Mouse (Mus musculus): Measurements from ENCODE around the gene Apcs.
A peak's percentile ranks its signal among the peaks of the same experiment; 100 is the strongest.

Gene Apcs

DNA sequence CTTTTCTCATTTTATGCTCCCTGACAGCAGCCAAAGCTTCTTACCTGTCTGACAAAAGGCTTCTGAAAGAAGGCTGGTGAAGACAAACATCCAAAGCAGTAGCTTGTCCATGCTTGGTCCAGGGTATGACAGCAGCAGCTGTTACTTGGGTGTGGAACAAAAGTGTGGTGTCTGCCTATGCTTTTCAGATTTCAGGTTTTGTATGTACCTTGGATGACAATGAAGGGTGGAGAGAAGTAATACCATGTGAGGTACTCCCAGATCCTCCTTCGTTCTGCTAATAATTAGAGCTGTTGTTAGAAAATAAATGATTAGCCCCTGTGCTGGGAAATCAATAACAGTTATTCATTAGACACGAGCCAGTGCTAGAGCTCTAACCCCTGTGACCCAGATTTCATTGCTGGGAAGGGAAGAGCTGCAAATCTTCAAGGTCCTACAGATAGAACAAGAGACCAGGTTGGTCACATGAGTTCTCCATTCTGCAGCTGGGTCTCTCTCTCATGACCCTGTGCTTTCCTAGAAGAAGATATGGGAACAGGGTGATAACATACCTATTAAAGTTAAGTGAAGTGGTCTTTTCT, at the start of gene Apcs:
Gene Apcs, minus strand, starts transcription at position 265 of the 581 bp plus-strand sequence.
- DNase-seq, result no peak

DNA sequence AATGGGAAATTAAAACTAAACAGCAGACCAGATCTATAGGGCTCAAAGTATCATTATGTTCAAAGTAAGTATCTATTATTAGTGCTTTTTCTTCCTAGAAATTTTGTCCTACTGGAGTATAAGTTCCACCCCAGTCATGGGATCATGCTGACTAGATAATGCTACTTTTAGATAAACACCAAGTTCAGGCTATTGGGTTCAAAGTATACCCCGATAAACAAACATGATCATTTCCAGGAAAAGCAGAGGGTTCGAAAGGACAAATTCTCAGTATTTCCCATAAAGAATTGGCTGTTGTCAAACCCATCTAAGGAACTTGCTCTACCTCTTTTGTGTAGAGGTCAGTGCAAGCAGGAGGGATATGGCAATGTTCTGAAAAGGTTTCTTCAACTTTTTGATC, 37.4 kb upstream of the Apcs start:
- no peak for DNase-seq

DNA sequence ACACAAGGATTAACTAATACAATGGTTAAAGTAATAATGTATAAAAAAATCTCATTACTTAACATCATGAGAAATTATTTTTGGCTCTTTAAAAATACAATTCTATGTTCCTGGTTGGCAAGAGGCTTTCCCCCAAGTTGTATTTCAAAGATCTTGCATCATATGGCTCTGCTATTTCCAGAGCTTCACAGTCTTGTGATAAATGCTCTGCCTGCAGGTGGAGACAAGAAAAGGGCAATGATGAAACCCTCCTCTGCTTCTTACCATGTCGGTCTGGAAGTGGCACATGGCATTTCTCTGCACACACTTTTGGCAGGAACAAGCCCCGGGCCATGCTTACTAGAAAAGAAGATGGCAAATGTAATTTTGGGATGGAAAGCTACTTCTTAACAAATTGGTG, 23.6 kb upstream of the Apcs start:
- no peak for DNase-seq

DNA sequence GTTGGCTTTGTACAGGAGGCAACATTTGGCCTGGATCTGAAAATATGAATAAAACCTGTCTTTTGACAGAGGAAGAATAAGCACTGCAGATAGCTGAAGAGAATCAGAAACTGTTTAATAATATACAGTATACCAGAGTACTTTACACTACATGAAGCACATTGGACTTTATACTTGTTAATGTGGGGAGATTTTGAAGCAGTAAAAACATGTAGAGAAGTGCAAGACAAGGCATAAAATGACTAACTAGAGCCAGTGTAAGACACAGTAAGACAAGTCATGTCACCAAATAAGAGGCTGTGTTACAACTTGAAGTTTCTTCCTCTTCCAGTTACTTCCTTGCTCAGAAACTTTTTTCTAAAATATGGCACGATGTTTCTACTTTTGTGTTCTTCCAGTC, 22.3 kb upstream of the Apcs start:
- DNase-seq, result no peak

DNA sequence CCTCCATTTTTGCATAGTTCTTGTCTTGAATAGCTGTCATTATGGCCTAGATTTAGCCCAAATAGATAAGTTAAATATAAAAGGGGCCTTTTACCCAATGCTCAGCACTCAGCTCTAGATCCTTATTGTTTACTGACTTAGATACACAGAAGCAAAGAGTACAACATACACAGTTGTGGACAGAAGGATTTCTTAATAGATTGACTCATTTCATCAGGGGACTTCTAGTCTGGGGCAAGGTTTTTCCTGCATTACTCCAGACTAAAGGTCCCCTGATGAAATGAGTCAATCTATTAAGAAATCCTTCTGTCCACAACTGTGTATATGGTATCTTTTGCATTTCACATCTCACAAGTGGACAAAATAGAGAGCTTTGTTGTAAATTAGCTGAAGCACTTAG, 8.5 kb upstream of the Apcs start:
- no peak for DNase-seq

DNA sequence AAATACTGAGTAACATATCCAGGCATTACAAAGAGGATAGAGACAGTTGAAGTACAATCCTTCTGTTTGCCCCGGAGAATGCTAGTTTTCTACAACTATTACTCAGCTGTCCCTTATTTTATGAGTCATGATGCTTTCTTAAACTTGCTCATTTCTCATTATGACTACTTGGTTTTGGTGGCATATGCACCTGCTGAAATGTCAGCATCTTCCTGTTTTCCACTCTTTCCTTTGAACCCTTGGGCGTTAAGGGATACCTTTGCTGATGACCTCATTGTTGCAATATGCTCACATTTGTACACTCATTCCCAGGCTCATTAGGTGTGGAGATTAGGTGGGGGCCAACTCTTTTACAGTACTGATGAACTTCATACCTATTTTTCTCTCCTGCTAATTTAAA, 594 bp upstream of the Apcs start:
- no peak for DNase-seq

DNA sequence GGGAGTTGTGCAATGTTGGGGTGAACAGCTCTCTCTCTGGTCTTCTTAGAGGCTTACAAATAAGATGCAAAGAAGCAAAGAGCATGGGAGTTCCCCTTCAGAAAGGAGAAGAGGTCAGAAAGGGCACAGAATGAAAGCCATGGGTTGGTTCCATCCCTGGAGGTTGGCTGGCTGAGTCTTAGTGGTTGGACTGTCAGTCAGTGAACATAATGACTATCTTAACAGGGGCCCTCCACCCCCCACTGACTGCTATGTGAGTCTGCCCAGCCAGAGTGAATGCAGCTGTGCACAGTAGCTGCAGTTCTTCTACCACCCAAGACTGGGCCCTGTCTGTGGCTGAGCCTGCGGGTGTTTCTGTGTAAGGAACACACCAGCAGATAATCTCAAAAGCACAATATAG, 18.2 kb downstream of the Apcs start:
- peak; percentile 3 for DNase-seq

DNA sequence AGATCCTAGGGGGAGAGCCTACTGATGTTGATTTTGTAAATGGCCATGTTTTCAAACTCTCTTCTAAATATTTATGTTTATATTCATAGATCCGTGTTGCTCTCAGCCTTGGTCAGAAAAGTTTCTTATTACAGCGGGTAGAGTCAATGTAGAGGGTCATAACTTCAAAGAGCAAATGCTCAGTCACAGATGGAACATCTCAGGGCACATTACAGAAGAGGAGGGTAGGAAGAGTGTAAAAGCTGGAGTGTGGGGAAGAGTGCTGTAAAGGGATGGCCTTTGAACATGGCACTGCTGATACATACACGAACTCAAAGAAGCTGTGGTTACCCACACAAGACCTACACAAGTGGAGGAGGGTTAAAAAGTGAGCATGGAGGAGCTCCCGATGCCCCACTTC, 19.6 kb downstream of the Apcs start:
- no peak for DNase-seq

DNA sequence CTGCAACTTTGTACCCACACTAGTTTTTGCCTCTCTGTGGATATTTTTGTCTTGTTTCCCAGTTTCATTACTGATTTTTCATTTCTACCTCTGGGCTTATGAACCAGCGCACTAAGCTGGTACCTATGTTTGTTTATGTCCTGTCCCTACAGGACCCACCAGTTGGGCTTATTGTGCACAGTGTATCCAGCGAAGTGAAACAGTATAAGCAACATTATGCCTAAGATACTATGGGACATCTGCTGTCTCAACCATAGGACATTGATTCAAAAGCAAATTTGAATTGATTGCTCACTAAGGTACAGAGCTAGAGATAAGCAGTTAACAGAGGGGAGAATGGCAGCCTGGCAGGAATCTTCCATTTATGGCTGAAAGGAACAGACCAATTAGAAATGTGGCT, 46.7 kb downstream of the Apcs start:
- no peak for DNase-seq

DNA sequence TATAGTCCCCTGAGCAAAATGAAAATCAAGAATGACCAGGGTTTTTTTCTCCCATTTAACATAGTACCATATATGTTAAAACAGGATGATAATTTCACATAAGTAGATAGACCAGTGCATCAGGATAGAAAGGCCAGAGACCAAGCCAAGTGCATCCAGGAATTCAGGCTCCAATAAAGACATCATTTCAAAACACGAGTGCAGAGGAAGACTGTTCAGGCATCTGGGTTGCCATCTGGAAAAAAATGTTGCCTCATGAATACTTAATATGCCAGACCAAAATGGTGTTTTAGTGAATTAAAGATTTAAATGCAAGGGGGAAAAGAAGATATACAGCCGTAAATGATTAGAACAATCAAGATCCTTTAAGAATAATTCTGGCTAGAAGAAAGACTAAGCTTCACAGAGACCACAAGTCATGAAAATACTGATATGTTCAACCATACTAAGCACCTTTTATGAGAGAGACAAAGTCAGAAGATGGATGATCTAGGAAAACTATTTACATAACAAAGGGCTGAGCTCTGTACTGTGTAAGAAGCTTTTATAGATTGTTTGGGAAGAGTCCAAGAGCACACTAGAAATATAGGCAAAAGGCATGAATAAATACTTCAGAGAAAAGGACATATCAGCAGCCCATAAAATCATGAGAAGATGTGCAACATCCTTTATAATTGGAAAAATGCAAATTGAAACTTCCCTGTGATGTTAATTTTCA, 47.6 kb downstream of the Apcs start:
- no peak for DNase-seq

Measured in liver (tissue).